In the genomic region with DNA sequence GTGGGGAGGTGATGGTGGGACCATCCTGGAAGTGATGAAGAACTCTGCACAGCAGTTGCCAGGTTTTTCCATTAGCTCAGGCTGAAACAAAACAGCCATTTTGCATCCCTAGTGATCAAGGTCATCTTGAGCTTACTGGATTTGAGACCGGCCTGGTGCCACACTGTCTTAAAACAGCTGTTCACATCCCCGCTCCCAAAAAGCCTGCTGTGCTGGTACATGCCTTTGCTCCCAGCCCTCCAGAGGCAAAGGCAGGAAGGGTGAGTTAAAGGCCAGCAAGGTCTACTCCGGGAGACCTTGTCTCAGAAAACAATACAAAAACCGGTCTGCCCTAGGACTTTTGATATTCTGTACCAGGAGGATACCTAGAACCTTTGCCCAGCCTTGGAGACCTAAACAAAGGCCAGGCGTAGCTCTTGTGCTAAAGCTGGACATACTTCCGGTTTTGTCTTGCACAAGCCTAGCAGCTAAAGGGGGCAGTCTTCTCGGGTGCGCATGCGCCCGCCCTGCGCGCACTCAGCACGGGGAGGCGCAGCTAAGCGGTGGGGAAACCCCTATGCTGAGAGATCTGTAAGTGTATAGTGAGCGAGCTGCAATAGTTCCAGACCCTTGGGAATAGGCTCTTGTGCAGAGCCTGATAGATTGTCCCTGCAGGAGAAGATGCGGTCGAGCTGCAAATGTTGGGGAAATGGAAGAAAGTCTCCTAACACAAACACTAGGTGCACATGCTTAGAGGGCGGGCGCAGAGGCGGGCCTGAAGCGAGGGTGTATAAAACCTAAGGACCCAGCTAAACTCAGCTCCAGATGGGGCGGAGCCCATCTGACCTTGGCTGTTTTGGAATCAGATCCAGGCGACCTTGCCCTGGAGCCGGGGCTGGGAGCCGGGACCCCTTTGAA, we compare ENCODE assay signal across 8 mouse cellular contexts. TPM values are rescaled to one million over a fixed set of nuclear protein-coding genes. Genes with fewer than 3 reads are reported as not detected.
DNase-seq lines count a peak whose midpoint lies in the region; ATAC-seq and TF ChIP-seq lines count a peak whose summit lies in the region.

No protein-coding gene starts in this region.

- peaks cover 11% of the 10 kb centered on the region for H3K4me1 ChIP-seq in hindbrain, embryonic 16.5 days (ENCODE audit: control insufficient read depth, insufficient read depth, low read depth, low read length)

- TF ChIP-seq CTCF in gastrocnemius, adult 2 months (IDR thresholded peaks at IDR 0.05) = peak; percentile 35; the same call in 1 of the 2 replicates

- peak overlapping the region; percentile 86 for H3K27ac ChIP-seq in gastrocnemius, adult 2 months
- H3K27ac ChIP-seq in hindbrain, embryonic 16.5 days (ENCODE audit: low read depth, low read length) = peak overlapping the region; percentile 75

- peaks cover 4% of the 10 kb centered on the region for H3K27me3 ChIP-seq in hindbrain, embryonic 16.5 days (replicated peaks; ENCODE audit: control insufficient read depth, insufficient read depth, low read length)

- peaks cover 33% of the 10 kb centered on the region for H3K36me3 ChIP-seq in hindbrain, embryonic 16.5 days (ENCODE audit: control insufficient read depth, insufficient read depth, low read length)

- no peaks in the 10 kb centered on the region for H3K9me3 ChIP-seq in hindbrain, embryonic 16.5 days (ENCODE audit: control insufficient read depth, low read length)

- peak overlapping the region; percentile 62 for H3K9ac ChIP-seq in hindbrain, embryonic 16.5 days (ENCODE audit: low read depth, low read length)

- H3K4me3 ChIP-seq in gastrocnemius, adult 2 months = peak overlapping the region; percentile 69
- peak overlapping the region; percentile 31 for H3K4me3 ChIP-seq in hindbrain, embryonic 16.5 days (ENCODE audit: low read length)

- 10% methylated on average over 26 of the region's 26 CpGs for WGBS in hindbrain, embryonic 16.5 days

- peak; percentile 88 for DNase-seq in ZHBTc4 (ENCODE audit: low read depth, low spot score)
- DNase-seq in gastrocnemius, adult 2 months = peak; percentile 88
- peak; percentile 79 for DNase-seq in left cerebral cortex, adult 11 months (ENCODE audit: low spot score)
- DNase-seq in lung, postnatal 4 days = peak; percentile 90 to 94
- DNase-seq in retina, postnatal 1 day = peak; percentile 89
- peak; percentile 65 for DNase-seq in urinary bladder, adult 2 months (ENCODE audit: low spot score)

- intact Hi-C loops in gastrocnemius, adult 2 months (cut with DNase I) = no loop called here

- peak overlapping the region; percentile 61 for H3K4me2 ChIP-seq in hindbrain, embryonic 16.5 days (ENCODE audit: low read length)

- peak; percentile 84 for ATAC-seq in common myeloid progenitor, adult 5-6 weeks (replicated peaks; ENCODE audit: low read depth, poor library complexity, severe bottlenecking)
- ATAC-seq in hindbrain, embryonic 16.5 days = peak; percentile 94

RNA-seq across cellular contexts. Expression of gene Rela, which starts 11.4 kb away (rescaled TPM):
- total RNA-seq in common myeloid progenitor, adult 5-6 weeks (2017) = 34.8 and 44.1 TPM in 2 replicates
- total RNA-seq in gastrocnemius, adult 2 months (2021) = 10 to 100 TPM; 14.6 to 14.7 TPM
- 35.7 and 38.7 TPM in 2 replicates for polyA plus RNA-seq in hindbrain, embryonic 16.5 days (2015; fragmentation: Nextera tagmentation; extraction: Ambion mirVana)
- 58.3 and 64.0 TPM in 2 replicates for polyA plus RNA-seq in urinary bladder, adult 2 months (2012; rRNA removed)

RNA-seq across cellular contexts. Expression of gene Sipa1, which starts 14.9 kb away (rescaled TPM):
- total RNA-seq in common myeloid progenitor, adult 5-6 weeks (2017) = 23.0 and 113 TPM in 2 replicates
- total RNA-seq in gastrocnemius, adult 2 months (2021) = 10 to 100 TPM in 1 of 2 experiments, 1 to 10 TPM in 1; 10.0 to 11.0 TPM
- 14.3 and 19.1 TPM in 2 replicates for polyA plus RNA-seq in hindbrain, embryonic 16.5 days (2015; fragmentation: Nextera tagmentation; extraction: Ambion mirVana)
- polyA plus RNA-seq in urinary bladder, adult 2 months (2012; rRNA removed) = 17.3 and 19.6 TPM in 2 replicates

RNA-seq across cellular contexts. Expression of gene Kat5, which starts 38.6 kb away (rescaled TPM):
- total RNA-seq in common myeloid progenitor, adult 5-6 weeks (2017) = 56.7 and 74.3 TPM in 2 replicates
- 10 to 100 TPM; 20.9 to 23.7 TPM for total RNA-seq in gastrocnemius, adult 2 months (2021)
- polyA plus RNA-seq in hindbrain, embryonic 16.5 days (2015; fragmentation: Nextera tagmentation; extraction: Ambion mirVana) = 63.3 and 70.6 TPM in 2 replicates
- 60.1 and 67.7 TPM in 2 replicates for polyA plus RNA-seq in urinary bladder, adult 2 months (2012; rRNA removed)

RNA-seq across cellular contexts. Expression of gene Map3k11, which starts 39.9 kb away (rescaled TPM):
- 18.8 and 21.6 TPM in 2 replicates for total RNA-seq in common myeloid progenitor, adult 5-6 weeks (2017)
- total RNA-seq in gastrocnemius, adult 2 months (2021) = 10 to 100 TPM in 1 of 2 experiments, 1 to 10 TPM in 1; 8.7 to 11.8 TPM
- polyA plus RNA-seq in hindbrain, embryonic 16.5 days (2015; fragmentation: Nextera tagmentation; extraction: Ambion mirVana) = 9.2 and 13.2 TPM in 2 replicates
- 19.9 and 22.0 TPM in 2 replicates for polyA plus RNA-seq in urinary bladder, adult 2 months (2012; rRNA removed)

RNA-seq across cellular contexts. Expression of gene Pcnx3, which starts 40.1 kb away (rescaled TPM):
- 18.0 and 19.8 TPM in 2 replicates for total RNA-seq in common myeloid progenitor, adult 5-6 weeks (2017)
- total RNA-seq in gastrocnemius, adult 2 months (2021) = 10 to 100 TPM; 12.6 to 14.0 TPM
- polyA plus RNA-seq in hindbrain, embryonic 16.5 days (2015; fragmentation: Nextera tagmentation; extraction: Ambion mirVana) = 22.6 and 24.8 TPM in 2 replicates
- polyA plus RNA-seq in urinary bladder, adult 2 months (2012; rRNA removed) = 40.5 and 53.5 TPM in 2 replicates

Comparison
In these comparisons a context has a peak if more than half of its experiments do, and no peak if none do; other contexts are left out.
1. Peak in every context shown above with its lines: DNase-seq, ATAC-seq, H3K4me3 ChIP-seq and H3K27ac ChIP-seq.